Comparison of ENCODE assay signal across 27 mouse cellular contexts in genomic region chr2:27336600-27336999, GRCm38 (mm10).
DNase-seq lines count a peak whose midpoint lies in the region; ATAC-seq lines count a peak whose summit lies in the region.
"Had no signal": no experiment of that assay in that cellular context is flagged by ENCODE, and none has a peak within 500 bp of the region (broad histone marks: within the 10 kb centered on the region; RNA-seq: fewer than 3 reads in every experiment).

No protein-coding gene starts in this region.

- H3K27ac ChIP-seq in hindbrain, embryonic 14.5 days, result peak overlapping the region; percentile 52; the same call in 1 of the 2 replicates
- H3K27ac ChIP-seq in hindbrain, embryonic 10.5 days, result no peak overlapping the region
- 0 out of 2 replicates have a peak overlapping the region, but pooled peaks have one; percentile 46 for H3K27ac ChIP-seq in midbrain, embryonic 16.5 days (ENCODE audit: low read length)
- H3K27ac ChIP-seq: embryonic facial prominence, embryonic 15.5 days; heart, embryonic 15.5 days; limb, embryonic 12.5 days; macrophage; midbrain, embryonic 12.5 days had no signal

- ATAC-seq in hindbrain, embryonic 14.5 days (ENCODE audit: low FRiP score), result no peak
- ATAC-seq in CD4-positive, CD25-positive, alpha-beta regulatory T cell, adult 4 months, result peak; percentile 49
- no peak for ATAC-seq in midbrain, embryonic 16.5 days
- ATAC-seq: forebrain, embryonic 14.5 days; intestine, postnatal 0 days; liver, postnatal 0 days; lung, postnatal 0 days had no signal

- WGBS in hindbrain, embryonic 14.5 days, result 62% methylated on average over 9 of the region's 9 CpGs
- 85% methylated on average over 9 of the region's 9 CpGs for WGBS in hindbrain, embryonic 10.5 days
- 54% methylated on average over 9 of the region's 9 CpGs for WGBS in midbrain, embryonic 16.5 days

- no peaks in the 10 kb centered on the region for H3K9me3 ChIP-seq in hindbrain, embryonic 14.5 days (ENCODE audit: control insufficient read depth, low read length)
- no peaks in the 10 kb centered on the region for H3K9me3 ChIP-seq in hindbrain, embryonic 10.5 days
- no peaks in the 10 kb centered on the region for H3K9me3 ChIP-seq in midbrain, embryonic 16.5 days (replicated peaks; ENCODE audit: control insufficient read depth, low read length, poor library complexity, severe bottlenecking)
- H3K9me3 ChIP-seq: embryonic facial prominence, embryonic 15.5 days; heart, embryonic 15.5 days; limb, embryonic 12.5 days; midbrain, embryonic 12.5 days had no signal

- DNase-seq in hindbrain, embryonic 14.5 days (ENCODE audit: low spot score), result no peak
- DNase-seq in hindbrain, embryonic 10.5 days (ENCODE audit: low spot score), result no peak
- DNase-seq in CD4-positive helper T cell, adult 2 months (ENCODE audit: low read depth, low spot score), result peak; percentile 8
- DNase-seq in layer of hippocampus, adult 11-12 months (ENCODE audit: low spot score), result no peak
- DNase-seq in adipocyte (ENCODE audit: low spot score), result no peak
- DNase-seq: adrenal gland, postnatal 25 days; B cell, adult 2 months; cerebellum, adult 8-10 months; cerebellum, postnatal 36 days; gastrocnemius, postnatal 36 days; heart, postnatal 4 days; liver, postnatal 0 days; retina, postnatal 1 day; right cerebral cortex, postnatal 25 days; spleen, adult 18-20 months; thymus, postnatal 14 days had no signal

- no peaks in the 10 kb centered on the region for H3K36me3 ChIP-seq in hindbrain, embryonic 14.5 days (replicated peaks; ENCODE audit: control insufficient read depth, insufficient read depth)
- H3K36me3 ChIP-seq in hindbrain, embryonic 10.5 days, result peaks cover 21% of the 10 kb centered on the region
- H3K36me3 ChIP-seq in midbrain, embryonic 16.5 days (ENCODE audit: control insufficient read depth, insufficient read depth, low read length), result no peaks in the 10 kb centered on the region
- H3K36me3 ChIP-seq: embryonic facial prominence, embryonic 15.5 days; heart, embryonic 15.5 days had no signal

- peaks cover 33% of the 10 kb centered on the region; the same call in 1 of the 2 replicates for H3K4me1 ChIP-seq in hindbrain, embryonic 14.5 days (replicated peaks; ENCODE audit: control insufficient read depth, insufficient read depth, low read length)
- peaks cover 52% of the 10 kb centered on the region for H3K4me1 ChIP-seq in hindbrain, embryonic 10.5 days (replicated peaks)
- H3K4me1 ChIP-seq in midbrain, embryonic 16.5 days (ENCODE audit: control insufficient read depth, insufficient read depth, low read length), result peaks cover 18% of the 10 kb centered on the region

- no peak overlapping the region for H3K4me2 ChIP-seq in hindbrain, embryonic 14.5 days (replicated peaks)
- no peak overlapping the region for H3K4me2 ChIP-seq in midbrain, embryonic 16.5 days (ENCODE audit: low read length)
- H3K4me2 ChIP-seq: embryonic facial prominence, embryonic 15.5 days; heart, embryonic 15.5 days; limb, embryonic 12.5 days; liver, embryonic 11.5 days; midbrain, embryonic 12.5 days had no signal

- no peak overlapping the region for H3K4me3 ChIP-seq in hindbrain, embryonic 14.5 days (replicated peaks; ENCODE audit: low read length)
- H3K4me3 ChIP-seq in hindbrain, embryonic 10.5 days, result no peak overlapping the region
- H3K4me3 ChIP-seq in midbrain, embryonic 16.5 days (ENCODE audit: low read depth, low read length), result no peak overlapping the region
- H3K4me3 ChIP-seq: embryonic facial prominence, embryonic 15.5 days; heart, embryonic 15.5 days; limb, embryonic 12.5 days; midbrain, embryonic 12.5 days had no signal

- H3K9ac ChIP-seq in hindbrain, embryonic 14.5 days, result no peak overlapping the region
- H3K9ac ChIP-seq in midbrain, embryonic 16.5 days (ENCODE audit: low read depth, low read length), result 0 out of 2 replicates have a peak overlapping the region, but pooled peaks have one; percentile 41
- H3K9ac ChIP-seq: embryonic facial prominence, embryonic 15.5 days; heart, embryonic 15.5 days; limb, embryonic 12.5 days; liver, postnatal 0 days; midbrain, embryonic 12.5 days had no signal

- H3K27me3 ChIP-seq in hindbrain, embryonic 14.5 days (ENCODE audit: control insufficient read depth, insufficient read depth, low read length), result no peaks in the 10 kb centered on the region
- no peaks in the 10 kb centered on the region for H3K27me3 ChIP-seq in hindbrain, embryonic 10.5 days (ENCODE audit: insufficient read depth, poor library complexity, severe bottlenecking)
- H3K27me3 ChIP-seq in midbrain, embryonic 16.5 days (ENCODE audit: control insufficient read depth, insufficient read depth, low read depth, low read length), result no peaks in the 10 kb centered on the region
- H3K27me3 ChIP-seq: embryonic facial prominence, embryonic 15.5 days; heart, embryonic 15.5 days; limb, embryonic 12.5 days; midbrain, embryonic 12.5 days had no signal
